Mouse (Mus musculus): ENCODE results near the gene Epb41l1.

DNA sequence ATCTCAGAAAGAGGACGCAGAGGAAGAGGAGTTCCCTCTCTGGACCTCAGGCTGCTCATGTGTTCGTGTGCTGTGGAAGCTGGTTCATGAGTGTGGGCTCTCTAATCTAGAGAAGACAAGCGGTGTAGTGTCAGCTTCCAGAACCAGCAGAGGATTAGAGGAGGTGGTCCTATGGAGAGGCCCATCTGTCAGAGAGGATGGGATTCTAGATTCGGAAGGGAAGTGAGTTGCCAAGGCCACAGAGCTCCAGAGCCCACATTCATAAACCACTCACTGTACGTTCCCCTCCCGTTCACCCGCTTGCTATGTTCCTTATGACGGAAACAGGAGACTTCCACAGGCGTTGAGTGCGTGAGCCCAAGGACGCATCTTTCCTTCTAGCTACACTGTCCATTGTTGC is 16.9 kb downstream of the Epb41l1 start:
- TF ChIP-seq CTCF (conservative IDR thresholded peaks at IDR 0.05; ENCODE audit: low read length) (no peak), NANOG (IDR thresholded peaks at IDR 0.05; ENCODE audit: borderline replicate concordance, low read length) (no peak), POU5F1 (IDR thresholded peaks at IDR 0.05; ENCODE audit: borderline replicate concordance, low read length) (no peak)

Measured in E14TG2a.4 (cell line).